Mouse (Mus musculus) activated CD4-positive, CD25-positive, alpha-beta regulatory T cell, adult 4 months (primary cell): ENCODE results near the gene Gm49721. TPM values are rescaled to one million over a fixed set of nuclear protein-coding genes. Genes with fewer than 3 reads are reported as not detected.
"Not testable (repeated sequence)": the region's sequence is repeated elsewhere in the genome, so short reads cannot be mapped to it uniquely, and the experiment has no call there.

Experiments used
- ATAC-seq: one replicate; pipeline ENCODE4 v1.8.0; 2017
- polyA plus RNA-seq, 2 experiments: library from polyadenylated mRNA; unstranded; fragments of 100-300 nt; shearing (Covaris generic); gene quantifications; one replicate each; pipeline ENCODE4 v1.2.1; 2017

Gene Gm49721
- polyA plus RNA-seq, 2 experiments from 2014 or later, result 0.20 TPM; not detected in 1

- ATAC-seq, result not testable (repeated sequence)
These were observed 7.4 kb downstream of the Gm49721 start for GRCm38 (mm10) chr17:6986118-6986517.

- ATAC-seq, result not testable (repeated sequence)
These were observed 16.8 kb downstream of the Gm49721 start for GRCm38 (mm10) chr17:6995504-6995903.

GRCm38 (mm10) chr17:6996826-6997225, 18.1 kb downstream of the Gm49721 start:
- ATAC-seq, result not testable (repeated sequence)

- ATAC-seq, result peak; percentile 87
These were observed 19.2 kb downstream of the Gm49721 start for GRCm38 (mm10) chr17:6997778-6998490.

- not testable (repeated sequence) for ATAC-seq
These were observed 23.3 kb downstream of the Gm49721 start for GRCm38 (mm10) chr17:7001790-7002585.

- not testable (repeated sequence) for ATAC-seq
These were observed 24.7 kb downstream of the Gm49721 start for GRCm38 (mm10) chr17:7003392-7003791.

GRCm38 (mm10) chr17:7005646-7006045, 26.9 kb downstream of the Gm49721 start:
- ATAC-seq, result not testable (repeated sequence)

- not testable (repeated sequence) for ATAC-seq
These were observed 30.2 kb downstream of the Gm49721 start for GRCm38 (mm10) chr17:7008885-7009284.

- not testable (repeated sequence) for ATAC-seq
These were observed 30.7 kb downstream of the Gm49721 start for GRCm38 (mm10) chr17:7009440-7009839.

- ATAC-seq, result not testable (repeated sequence)
These were observed 31.2 kb downstream of the Gm49721 start for GRCm38 (mm10) chr17:7009901-7010300.

- peak; percentile 65 for ATAC-seq
These were observed 35.5 kb downstream of the Gm49721 start for GRCm38 (mm10) chr17:7014190-7014589.

GRCm38 (mm10) chr17:7025257-7025656, 46.6 kb downstream of the Gm49721 start, which contains the start of gene Gm1604a:
Gm1604a (plus strand) TSS chr17:7025568.
- ATAC-seq, result not testable (repeated sequence)

- not testable (repeated sequence) for ATAC-seq
These were observed 47.2 kb downstream of the Gm49721 start for GRCm38 (mm10) chr17:7025764-7026346.

GRCm38 (mm10) chr17:7030204-7030603, 51.5 kb downstream of the Gm49721 start:
- not testable (repeated sequence) for ATAC-seq

- ATAC-seq, result not testable (repeated sequence)
These were observed 52.0 kb downstream of the Gm49721 start for GRCm38 (mm10) chr17:7030622-7031174.

GRCm38 (mm10) chr17:7033192-7034166, 54.8 kb downstream of the Gm49721 start:
- ATAC-seq, result peak; percentile 90

- ATAC-seq, result not testable (repeated sequence)
These were observed 90.4 kb downstream of the Gm49721 start for GRCm38 (mm10) chr17:7068997-7069539.

- ATAC-seq, result not testable (repeated sequence)
These were observed 91.0 kb downstream of the Gm49721 start for GRCm38 (mm10) chr17:7069561-7070240.

GRCm38 (mm10) chr17:7074494-7074893, 95.8 kb downstream of the Gm49721 start:
- ATAC-seq, result peak; percentile 77

GRCm38 (mm10) chr17:7075519-7075918, 96.8 kb downstream of the Gm49721 start:
- ATAC-seq, result not testable (repeated sequence)
